Mouse (Mus musculus): ENCODE data around the gene Txndc15. TPM values are rescaled to one million over a fixed set of nuclear protein-coding genes. Genes with fewer than 3 reads are reported as not detected.
A peak's percentile ranks its signal among the peaks of the same experiment; 100 is the strongest.

Gene Txndc15
- polyA plus RNA-seq, 1 experiment, result 23.2 TPM

DNA sequence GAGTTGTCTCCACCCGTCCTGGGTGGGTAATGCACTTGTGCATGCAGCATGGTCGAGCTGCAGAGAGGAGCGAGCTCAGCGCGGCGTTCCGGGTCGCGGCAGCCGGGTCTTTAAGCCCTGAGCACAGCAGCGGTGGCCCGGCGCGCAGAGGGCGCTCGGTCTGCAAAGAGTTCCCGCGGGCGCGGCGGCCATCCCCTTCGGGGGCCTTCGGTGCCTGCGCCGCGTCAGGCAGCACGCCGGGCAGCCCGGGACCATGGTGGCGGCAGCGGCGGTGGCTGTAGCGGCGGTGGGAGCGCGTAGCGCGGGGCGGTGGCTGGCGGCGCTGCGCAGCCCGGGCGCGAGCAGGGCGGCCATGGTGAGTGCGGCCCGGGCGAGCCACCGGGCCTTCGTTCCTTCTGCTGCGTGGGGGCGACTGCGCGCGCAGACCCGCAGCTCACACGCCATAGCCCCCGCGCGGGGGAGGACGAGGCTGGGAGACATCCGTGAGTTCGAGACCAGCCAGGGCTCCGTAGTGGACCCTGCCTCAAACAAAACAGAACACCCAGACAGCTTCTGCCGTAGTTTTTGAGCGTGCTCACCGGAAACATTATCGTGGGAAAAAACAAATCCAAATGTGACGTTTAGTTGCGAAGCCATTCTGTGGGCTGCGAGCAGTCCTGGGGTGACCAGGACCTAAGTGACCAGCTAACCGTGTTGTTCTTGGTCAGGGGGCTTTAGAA lies 12.8 kb downstream of the Txndc15 start, which contains the start of gene Pcbd2:
Gene Pcbd2 (plus strand): TSS at position 249 of the 719 bp plus-strand sequence.
- Histone ChIP-seq H3K9me3 (no peaks in the 10 kb centered on the region), H3K4me3 (replicated peaks) (peak within 1 kb of the TSS; percentile 96), H3K4me1 (peaks cover 18% of the 10 kb centered on the region), H3K27me3 (replicated peaks) (no peaks in the 10 kb centered on the region), H3K36me3 (replicated peaks; ENCODE audit: low read length) (peaks cover 38% of the 10 kb centered on the region)
- TF ChIP-seq GATA1 (IDR thresholded peaks at IDR 0.05; ENCODE audit: borderline replicate concordance, low read length) (no peak), FLI1 (IDR thresholded peaks at IDR 0.05; ENCODE audit: low read length) (no peak)

DNA sequence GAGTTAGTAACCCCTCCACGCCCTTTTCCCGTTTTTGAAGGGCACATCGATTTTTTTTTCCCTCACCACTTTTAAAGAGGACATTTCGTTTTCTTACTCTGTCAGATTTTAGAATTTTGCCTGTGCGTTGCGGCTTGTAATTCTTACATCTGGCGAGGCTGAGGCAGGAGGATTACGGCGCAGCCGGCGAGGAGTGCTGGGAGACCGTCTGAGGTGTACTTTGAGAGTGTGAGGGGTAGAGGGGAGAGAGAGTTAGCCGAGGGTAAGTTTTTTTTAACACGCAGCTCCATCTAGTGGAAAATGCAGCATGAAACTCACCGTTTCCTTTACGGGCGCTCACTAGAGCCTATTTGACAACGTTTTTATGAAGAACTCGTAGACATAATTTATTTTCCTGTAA lies 13.4 kb downstream of the Txndc15 start:
- Histone ChIP-seq H3K27me3 (replicated peaks) (no peaks in the 10 kb centered on the region), H3K4me3 (replicated peaks) (peak overlapping the region; percentile 96), H3K9me3 (no peaks in the 10 kb centered on the region), H3K4me1 (peaks cover 23% of the 10 kb centered on the region), H3K36me3 (replicated peaks; ENCODE audit: low read length) (peaks cover 35% of the 10 kb centered on the region)
- no peak for TF ChIP-seq GATA1 (IDR thresholded peaks at IDR 0.05; ENCODE audit: borderline replicate concordance, low read length)
- no peak for TF ChIP-seq FLI1 (IDR thresholded peaks at IDR 0.05; ENCODE audit: low read length)

DNA sequence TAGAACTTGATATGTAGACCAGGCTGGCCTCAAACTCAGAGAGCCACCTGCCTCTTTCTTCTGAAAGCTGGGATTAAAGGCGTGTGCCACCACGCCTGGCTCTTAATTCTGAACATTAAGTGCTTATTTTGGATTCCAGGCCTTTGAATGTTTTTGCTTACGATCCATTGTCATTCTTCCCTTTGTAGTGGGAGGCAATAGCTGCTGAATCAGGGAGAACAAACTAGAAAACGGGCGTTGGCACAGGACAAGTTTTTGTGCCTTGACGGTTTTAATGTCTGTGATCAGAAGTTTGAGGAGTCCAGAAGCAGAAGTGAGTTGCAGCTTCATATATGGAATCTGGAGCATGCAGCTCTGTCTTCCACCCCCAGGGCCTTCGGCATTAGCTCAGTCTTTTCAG lies 16.3 kb downstream of the Txndc15 start:
- Histone ChIP-seq H3K4me3 (replicated peaks) (no peak overlapping the region), H3K36me3 (replicated peaks; ENCODE audit: low read length) (peaks cover 25% of the 10 kb centered on the region), H3K4me1 (peaks cover 31% of the 10 kb centered on the region), H3K27me3 (replicated peaks) (no peaks in the 10 kb centered on the region), H3K9me3 (no peaks in the 10 kb centered on the region)
- TF ChIP-seq GATA1 (IDR thresholded peaks at IDR 0.05; ENCODE audit: borderline replicate concordance, low read length), result no peak
- TF ChIP-seq FLI1 (IDR thresholded peaks at IDR 0.05; ENCODE audit: low read length), result no peak

DNA sequence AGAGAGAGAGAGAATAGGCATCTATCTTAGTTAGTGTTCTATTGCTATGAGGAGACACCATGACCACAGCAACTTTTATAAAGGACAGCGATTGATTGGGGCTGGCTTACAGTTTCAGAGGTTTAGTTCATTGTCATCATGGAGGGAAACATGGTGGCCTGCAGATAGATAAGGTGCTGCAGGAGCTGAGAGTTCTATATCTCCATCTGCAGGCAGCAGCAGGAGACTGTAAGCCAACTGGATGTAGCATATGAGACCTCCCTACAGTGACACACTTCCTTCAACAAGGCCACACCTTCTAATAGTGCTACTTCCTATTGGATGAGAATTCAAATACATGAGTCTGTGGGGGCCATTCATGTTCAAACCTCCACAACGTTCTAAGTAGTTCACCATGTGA lies 17.7 kb downstream of the Txndc15 start:
- H3K4me3 ChIP-seq (replicated peaks), result no peak overlapping the region
- no peaks in the 10 kb centered on the region for H3K27me3 ChIP-seq (replicated peaks)
- peaks cover 26% of the 10 kb centered on the region for H3K4me1 ChIP-seq
- no peaks in the 10 kb centered on the region for H3K9me3 ChIP-seq
- TF ChIP-seq FLI1 (IDR thresholded peaks at IDR 0.05; ENCODE audit: low read length), result no peak
- no peak for TF ChIP-seq GATA1 (IDR thresholded peaks at IDR 0.05; ENCODE audit: borderline replicate concordance, low read length)
- peaks cover 21% of the 10 kb centered on the region for H3K36me3 ChIP-seq (replicated peaks; ENCODE audit: low read length)

DNA sequence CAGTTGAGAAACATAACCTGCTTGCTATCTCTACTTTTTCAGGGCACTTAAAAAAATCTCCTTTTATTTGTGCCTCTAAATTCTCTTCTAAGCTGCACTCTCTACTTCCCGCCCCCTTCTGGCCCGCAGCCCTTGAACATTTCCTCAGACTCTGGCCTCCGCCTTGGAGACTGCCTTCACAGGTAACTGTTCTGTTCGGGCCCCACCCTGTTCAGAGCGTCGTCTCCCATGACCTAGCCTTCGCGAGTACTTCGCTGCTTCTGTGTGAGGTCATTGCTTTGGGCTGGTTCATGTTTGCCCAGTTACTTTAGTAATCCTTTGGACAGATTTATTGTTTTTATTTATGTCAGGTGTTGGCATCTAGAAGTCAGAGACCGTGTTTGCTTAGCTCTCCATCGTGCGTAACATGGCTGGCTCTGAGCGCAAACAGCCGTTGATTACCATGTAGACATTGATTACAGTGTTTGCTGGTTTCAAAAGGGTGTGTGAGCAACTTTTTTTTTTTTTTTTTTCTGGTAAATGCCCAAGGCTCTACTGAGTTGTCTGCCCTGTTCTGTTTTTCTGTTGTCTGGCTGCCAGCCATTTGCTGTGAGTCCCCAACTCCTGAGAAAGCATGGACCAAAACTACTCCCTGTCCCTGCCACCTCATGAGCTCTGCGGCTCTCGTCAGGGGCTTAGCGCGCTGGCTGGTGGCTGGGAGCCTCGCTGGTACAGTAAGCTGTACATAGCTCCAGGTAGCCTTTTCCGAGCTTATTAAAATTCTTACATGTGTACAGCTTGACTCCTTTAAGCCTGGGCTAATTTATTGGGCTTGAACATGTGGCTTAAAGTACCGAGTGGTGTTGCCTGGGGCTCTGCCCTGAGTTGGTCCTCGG lies 19.4 kb downstream of the Txndc15 start:
- Histone ChIP-seq H3K9me3 (no peaks in the 10 kb centered on the region), H3K4me1 (peaks cover 21% of the 10 kb centered on the region), H3K36me3 (replicated peaks; ENCODE audit: low read length) (peaks cover 28% of the 10 kb centered on the region), H3K27me3 (replicated peaks) (no peaks in the 10 kb centered on the region), H3K4me3 (replicated peaks) (no peak overlapping the region)
- TF ChIP-seq FLI1 (IDR thresholded peaks at IDR 0.05; ENCODE audit: low read length) (no peak), GATA1 (IDR thresholded peaks at IDR 0.05; ENCODE audit: borderline replicate concordance, low read length) (no peak)

DNA sequence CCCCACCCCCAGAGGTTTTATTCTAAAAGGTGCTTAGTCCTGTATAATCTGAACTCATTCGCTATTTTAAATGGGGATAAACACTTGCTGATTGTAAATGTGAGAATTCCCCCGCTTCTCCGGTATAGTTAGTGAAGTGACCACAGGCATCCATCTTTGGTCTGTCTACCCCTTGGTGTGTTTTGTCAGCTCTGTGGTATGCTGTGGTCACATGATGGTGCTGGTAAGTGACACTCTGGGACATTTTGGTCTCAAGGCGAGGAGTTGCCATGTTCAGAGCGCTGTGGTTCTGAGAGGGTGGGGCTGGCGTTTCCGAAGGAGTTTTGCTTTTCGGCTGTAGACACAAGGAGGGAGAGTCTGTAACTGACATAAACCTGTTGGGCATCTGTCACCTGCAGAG lies 23.4 kb downstream of the Txndc15 start:
- Histone ChIP-seq H3K9me3 (peaks cover 6% of the 10 kb centered on the region), H3K36me3 (replicated peaks; ENCODE audit: low read length) (peaks cover 52% of the 10 kb centered on the region), H3K4me3 (replicated peaks) (no peak overlapping the region), H3K4me1 (peaks cover 22% of the 10 kb centered on the region), H3K27me3 (replicated peaks) (no peaks in the 10 kb centered on the region)
- no peak for TF ChIP-seq FLI1 (IDR thresholded peaks at IDR 0.05; ENCODE audit: low read length)
- TF ChIP-seq GATA1 (IDR thresholded peaks at IDR 0.05; ENCODE audit: borderline replicate concordance, low read length), result no peak

DNA sequence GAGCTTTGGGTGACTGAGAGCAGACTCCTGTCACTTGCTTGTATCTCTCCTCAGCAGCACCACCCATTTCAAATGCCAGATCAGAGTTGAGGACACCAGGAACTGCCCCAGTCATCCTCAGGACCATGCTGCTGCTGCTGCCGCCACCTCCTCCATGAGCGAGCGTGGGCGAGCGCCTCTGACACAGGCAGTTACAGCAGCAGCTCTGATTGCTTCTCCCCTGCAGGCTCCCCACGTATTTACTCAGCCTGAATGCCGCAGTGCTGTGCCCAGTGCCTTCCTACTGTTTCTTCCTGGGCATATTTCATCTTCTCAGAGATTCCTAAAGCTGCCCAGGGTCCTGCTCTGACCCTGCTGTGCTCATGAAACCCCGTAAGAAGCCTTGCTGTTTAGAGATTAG lies 27.9 kb downstream of the Txndc15 start:
- H3K36me3 ChIP-seq (replicated peaks; ENCODE audit: low read length), result peaks cover 61% of the 10 kb centered on the region
- no peaks in the 10 kb centered on the region for H3K27me3 ChIP-seq (replicated peaks)
- peaks cover 30% of the 10 kb centered on the region for H3K4me1 ChIP-seq
- TF ChIP-seq GATA1 (IDR thresholded peaks at IDR 0.05; ENCODE audit: borderline replicate concordance, low read length) (no peak), FLI1 (IDR thresholded peaks at IDR 0.05; ENCODE audit: low read length) (no peak)
- H3K9me3 ChIP-seq, result peaks cover 28% of the 10 kb centered on the region
- H3K4me3 ChIP-seq (replicated peaks), result no peak overlapping the region

DNA sequence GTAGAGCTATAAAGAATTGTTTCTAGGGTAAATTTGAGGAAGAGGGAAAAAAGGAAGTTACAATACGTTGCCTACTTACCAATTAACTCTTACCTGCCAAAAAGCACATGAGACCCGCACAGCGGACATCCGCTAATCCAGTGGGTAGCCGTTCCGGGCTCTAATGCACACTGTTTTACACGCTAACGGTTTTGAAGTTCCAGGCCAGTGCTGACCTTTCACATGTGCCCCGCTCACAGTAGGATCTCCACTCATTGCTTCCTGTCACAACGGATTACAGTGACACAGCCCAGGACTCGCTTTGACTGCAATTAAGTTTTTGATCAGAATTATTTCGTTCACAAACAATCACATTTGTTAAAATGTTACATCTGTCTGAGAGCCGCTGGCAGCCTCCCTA lies 39.9 kb downstream of the Txndc15 start:
- H3K27me3 ChIP-seq (replicated peaks), result no peaks in the 10 kb centered on the region
- H3K36me3 ChIP-seq (replicated peaks; ENCODE audit: low read length), result peaks cover 2% of the 10 kb centered on the region
- no peak overlapping the region for H3K4me3 ChIP-seq (replicated peaks)
- no peaks in the 10 kb centered on the region for H3K9me3 ChIP-seq
- H3K4me1 ChIP-seq, result peaks cover 11% of the 10 kb centered on the region
- no peak for TF ChIP-seq GATA1 (IDR thresholded peaks at IDR 0.05; ENCODE audit: borderline replicate concordance, low read length)
- no peak for TF ChIP-seq FLI1 (IDR thresholded peaks at IDR 0.05; ENCODE audit: low read length)

DNA sequence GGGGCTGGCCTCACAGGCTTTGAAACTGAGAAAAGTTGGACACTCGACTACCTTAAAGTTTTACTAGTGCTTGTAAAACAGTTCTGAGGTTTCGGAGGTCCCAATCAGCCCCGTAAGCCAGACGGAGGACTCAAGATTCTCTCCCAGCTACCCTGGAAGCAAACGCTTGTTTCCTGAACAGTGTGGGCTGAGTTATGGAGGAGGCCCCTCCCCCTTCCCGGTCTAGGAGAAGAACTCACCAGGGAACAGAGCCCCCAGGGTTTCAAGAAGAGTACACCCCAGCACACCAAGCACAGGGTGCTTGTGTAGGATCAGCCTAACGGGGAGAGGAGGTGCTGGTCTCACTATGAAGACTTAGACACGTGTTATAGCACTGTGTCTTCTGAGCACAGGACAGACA lies 42.3 kb downstream of the Txndc15 start:
- Histone ChIP-seq H3K4me1 (peaks cover 11% of the 10 kb centered on the region), H3K27me3 (replicated peaks) (no peaks in the 10 kb centered on the region), H3K4me3 (replicated peaks) (no peak overlapping the region), H3K36me3 (replicated peaks; ENCODE audit: low read length) (peaks cover 2% of the 10 kb centered on the region), H3K9me3 (no peaks in the 10 kb centered on the region)
- TF ChIP-seq GATA1 (IDR thresholded peaks at IDR 0.05; ENCODE audit: borderline replicate concordance, low read length) (no peak), FLI1 (IDR thresholded peaks at IDR 0.05; ENCODE audit: low read length) (no peak)

DNA sequence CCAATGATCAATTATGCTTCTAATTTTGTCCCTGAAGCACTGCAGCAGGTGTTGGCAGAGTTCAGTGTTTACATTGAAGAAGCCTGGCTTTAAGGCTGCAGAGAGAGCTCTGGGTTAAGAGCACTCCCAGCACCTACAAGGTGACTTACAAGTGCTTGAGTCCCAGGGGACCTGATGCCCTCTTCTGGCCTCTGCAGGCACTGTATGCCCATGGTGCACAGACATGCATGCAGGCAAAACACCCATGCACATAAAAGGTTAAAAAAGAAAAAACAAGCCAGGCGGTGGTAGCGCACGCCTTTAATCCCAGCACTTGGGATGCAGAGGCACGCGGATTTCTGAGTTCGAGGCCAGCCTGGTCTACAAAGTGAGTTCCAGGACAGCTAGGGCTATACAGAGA lies 43.2 kb downstream of the Txndc15 start:
- no peak overlapping the region for H3K4me3 ChIP-seq (replicated peaks)

More for the DNA sequence above, 43.2 kb downstream of the Txndc15 start:
- H3K36me3 ChIP-seq (replicated peaks; ENCODE audit: low read length), result peaks cover under 1% of the 10 kb centered on the region
- TF ChIP-seq GATA1 (IDR thresholded peaks at IDR 0.05; ENCODE audit: borderline replicate concordance, low read length), result no peak
- no peaks in the 10 kb centered on the region for H3K27me3 ChIP-seq (replicated peaks)
- H3K4me1 ChIP-seq, result peaks cover 11% of the 10 kb centered on the region
- no peaks in the 10 kb centered on the region; the same call in 1 of the 2 replicates for H3K9me3 ChIP-seq
